Mouse (Mus musculus) thymus, postnatal 0 days (tissue): ENCODE measurements around the gene Mlycd. TPM values are rescaled to one million over a fixed set of nuclear protein-coding genes. Genes with fewer than 3 reads are reported as not detected.

Experiments used
- DNase-seq: peaks from one replicate; pipeline ENCODE4 v3.0.0-alpha.2; 2015; ENCODE audit warnings: low spot score
- polyA plus RNA-seq: library from polyadenylated mRNA; unstranded; fragments of >200 nt; fragmentation: Nextera tagmentation; extraction: Ambion mirVana; gene quantifications from 2 replicates; pipeline ENCODE4 v1.2.1, GENCODE M21; 2015

The Mlycd gene
- polyA plus RNA-seq, 1 experiment from 2014 or later, result 13.4 TPM

DNA sequence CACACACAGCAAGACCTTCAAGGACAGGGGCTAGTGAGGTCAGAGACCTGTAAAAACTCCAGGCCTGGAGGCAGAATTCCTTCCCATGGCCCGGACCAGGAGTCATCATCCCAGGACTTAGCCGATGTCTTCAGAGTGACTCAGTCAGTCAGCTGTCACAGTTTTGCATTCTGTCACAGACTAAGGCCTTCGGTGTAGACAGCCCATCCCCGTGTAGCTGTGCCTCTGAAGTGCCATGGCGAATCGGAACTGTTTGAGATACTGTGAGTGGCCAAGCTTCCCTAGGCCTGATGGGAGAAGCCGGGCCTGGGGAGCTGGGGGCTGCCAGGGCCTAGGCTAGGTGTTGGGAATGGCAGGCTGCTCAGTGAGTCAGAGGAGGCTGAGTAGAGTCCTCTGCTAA is 36.0 kb downstream of the Mlycd start:
- DNase-seq, result no peak

DNA sequence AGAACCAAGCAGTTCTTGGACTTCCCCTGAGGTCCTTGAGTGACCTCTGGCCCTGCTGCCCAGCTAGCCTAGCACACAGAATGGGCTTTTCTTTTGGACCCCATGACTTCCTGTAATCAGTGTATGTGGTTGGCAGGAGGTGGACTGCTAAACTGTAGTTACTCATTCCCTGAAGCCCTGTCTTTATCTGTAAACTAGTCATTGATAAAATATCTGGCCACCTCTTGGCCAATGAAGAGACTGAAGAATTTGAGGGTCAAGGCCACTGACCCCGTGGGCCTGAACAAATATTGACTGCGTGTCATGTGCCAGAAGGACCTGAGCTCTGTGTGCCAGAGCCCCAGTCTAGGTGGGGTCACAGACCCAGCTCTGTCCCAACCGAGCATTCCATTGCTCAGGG is 37.7 kb downstream of the Mlycd start:
- no peak for DNase-seq

- no peak for DNase-seq
Measured at GRCm38 (mm10) chr8:119433582-119434174, 39.0 kb downstream of the Mlycd start, which contains the start of gene Osgin1. TSS of gene Osgin1 (plus strand) at chr8:119434124.

DNA sequence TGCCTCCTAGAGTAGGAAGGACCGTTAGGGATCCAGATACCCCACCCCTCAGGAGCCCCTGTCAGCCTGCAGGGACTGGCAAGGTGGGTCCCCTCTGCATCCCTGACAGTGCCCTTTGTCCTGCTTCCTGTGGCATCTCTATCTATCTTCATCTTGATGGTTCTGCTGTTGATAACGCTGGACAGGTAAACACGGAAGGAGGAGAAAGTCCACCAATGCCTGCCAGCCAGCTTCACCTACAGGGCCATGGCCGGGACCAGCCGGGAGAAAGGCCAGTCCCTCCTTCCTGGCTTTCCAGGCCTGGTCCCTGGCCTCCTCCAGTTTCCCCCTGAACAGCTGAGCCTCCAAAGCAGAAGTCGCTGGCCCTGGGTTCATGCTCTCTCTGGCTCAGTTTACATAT is 39.9 kb downstream of the Mlycd start:
- no peak for DNase-seq

GRCm38 (mm10) chr8:119435527-119435926 is 40.8 kb downstream of the Mlycd start:
- DNase-seq, result no peak

DNA sequence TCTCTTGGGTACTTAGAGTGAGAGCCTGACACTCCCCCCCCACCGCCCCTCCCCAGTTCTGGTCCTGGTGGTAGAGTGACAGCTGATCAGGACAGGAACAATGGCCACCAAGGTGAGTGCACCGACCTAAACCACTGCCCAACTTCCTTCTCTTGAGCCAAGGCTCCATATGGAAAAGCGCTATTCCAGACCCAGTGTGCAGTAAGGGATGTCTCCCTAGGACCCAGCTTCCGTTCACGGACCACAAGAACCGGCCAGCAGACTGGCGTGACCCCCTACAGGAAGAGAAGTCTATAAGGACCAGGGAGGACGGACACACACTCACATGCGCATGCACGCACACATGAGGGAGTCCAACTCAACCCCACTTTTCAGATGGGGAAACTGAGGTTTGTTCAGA is 41.7 kb downstream of the Mlycd start:
- no peak for DNase-seq

DNA sequence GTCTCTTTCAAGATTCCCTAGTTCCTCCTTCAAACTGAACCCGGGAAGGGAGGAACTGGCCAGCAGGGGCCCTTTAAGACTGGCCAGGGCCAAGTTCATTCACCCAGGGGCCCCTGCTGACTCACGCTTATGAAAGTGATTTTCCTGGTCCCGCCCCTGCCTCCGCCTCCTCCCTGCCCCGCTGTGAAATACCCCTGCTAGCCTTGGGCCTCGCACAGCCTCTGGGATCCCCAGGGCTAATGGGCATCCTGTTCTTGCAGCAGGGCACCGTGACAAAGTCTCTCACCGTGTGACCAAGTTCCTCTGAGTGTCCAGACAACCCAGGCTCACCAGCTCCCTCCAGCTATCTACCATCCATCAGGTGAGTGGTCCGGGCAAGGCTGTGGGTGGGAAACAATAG is 42.3 kb downstream of the Mlycd start:
- DNase-seq, result no peak

DNA sequence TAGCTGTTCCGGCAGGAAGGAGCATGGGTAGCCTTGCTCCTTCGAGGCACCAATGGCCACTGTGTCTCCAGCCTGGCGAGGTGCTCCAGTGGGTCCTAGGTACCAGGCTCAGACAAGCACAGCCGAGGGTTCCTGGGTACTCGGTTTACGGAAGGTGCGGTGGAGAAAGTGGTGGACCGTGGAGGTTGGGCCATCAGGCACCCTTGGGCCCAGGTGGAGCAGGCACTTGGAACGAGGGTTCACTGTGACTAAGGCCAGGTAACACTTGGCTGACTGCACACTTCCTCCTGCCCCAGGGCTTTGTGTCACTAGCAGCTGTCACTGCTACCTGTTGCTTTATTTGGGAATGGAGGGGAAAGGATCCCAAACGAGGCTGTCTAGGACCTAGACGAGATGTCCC is 42.8 kb downstream of the Mlycd start:
- DNase-seq, result no peak

DNA sequence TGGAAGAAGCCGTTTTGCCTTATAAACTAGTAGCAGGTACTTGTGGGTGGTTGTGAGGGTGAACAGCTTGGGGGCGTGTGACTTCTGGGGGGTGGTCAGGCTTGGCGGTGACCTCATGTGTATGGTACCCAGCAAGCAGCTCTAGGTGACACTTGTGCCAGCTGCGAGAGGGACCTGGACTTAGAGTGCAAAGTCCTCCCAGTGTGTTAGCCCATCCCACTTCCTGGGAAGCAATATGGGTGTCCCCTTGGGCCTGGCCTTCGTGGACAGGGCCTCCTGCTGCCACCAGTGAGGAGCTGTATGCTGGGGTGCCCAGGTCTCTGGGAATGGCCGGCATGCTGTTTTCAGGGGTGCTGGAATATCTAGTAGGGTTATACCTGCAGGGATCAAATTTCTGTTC is 44.2 kb downstream of the Mlycd start:
- no peak for DNase-seq

DNA sequence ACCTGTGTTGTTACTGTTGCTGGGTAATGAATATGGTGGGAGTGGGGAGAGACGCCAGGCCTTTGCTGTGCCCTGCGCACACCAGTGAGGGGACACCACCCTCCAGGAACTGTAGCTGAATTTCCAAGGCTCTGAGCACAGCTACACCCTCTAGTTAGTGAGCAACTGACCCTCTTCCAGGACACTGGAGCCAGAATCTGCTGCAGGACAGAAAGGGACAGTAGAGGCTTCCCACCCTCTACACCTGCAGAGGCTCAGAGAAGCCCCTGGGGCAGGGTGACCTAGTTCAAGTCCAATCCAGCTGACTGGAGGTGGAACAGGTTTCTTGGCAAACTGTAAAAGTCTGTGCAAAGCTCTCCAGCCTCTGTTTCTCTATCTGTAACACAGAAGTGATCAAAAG is 44.7 kb downstream of the Mlycd start:
- no peak for DNase-seq

DNA sequence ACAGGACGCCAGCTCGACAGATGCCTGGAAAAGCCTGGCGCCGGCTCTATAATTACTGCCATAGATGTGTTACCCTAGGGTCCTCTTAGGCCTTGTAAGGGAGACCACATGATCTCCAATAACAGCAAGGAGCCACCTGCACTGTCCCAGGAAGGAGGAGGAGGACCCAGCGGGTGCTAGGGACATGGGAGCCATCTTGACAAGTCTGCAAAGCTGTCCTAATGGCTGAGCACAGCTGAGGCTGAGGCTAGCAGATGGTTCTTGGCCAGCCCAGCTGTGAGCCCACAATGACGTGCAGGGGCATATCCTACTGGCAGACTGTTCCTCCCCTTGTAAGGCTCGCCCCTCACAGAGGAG is 45.2 kb downstream of the Mlycd start:
- no peak for DNase-seq

GRCm38 (mm10) chr8:119440250-119440951 is 45.7 kb downstream of the Mlycd start:
- DNase-seq, result peak; percentile 50

DNA sequence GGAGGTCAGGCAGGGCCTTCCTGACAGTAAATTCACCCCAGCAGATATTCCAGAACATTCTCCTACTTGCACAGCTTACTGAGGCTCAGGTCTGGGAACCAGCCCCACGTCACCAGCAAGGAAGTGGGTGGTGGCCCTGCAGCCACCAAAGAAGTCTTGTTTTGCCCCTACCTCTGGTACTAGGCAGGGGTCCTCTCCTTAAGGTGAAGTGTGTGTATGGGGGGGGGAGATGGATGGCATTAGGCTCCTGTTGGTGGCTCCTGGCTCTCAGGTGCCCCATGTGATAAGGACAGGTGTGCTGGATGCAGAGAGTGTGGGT is 46.2 kb downstream of the Mlycd start:
- no peak for DNase-seq

DNA sequence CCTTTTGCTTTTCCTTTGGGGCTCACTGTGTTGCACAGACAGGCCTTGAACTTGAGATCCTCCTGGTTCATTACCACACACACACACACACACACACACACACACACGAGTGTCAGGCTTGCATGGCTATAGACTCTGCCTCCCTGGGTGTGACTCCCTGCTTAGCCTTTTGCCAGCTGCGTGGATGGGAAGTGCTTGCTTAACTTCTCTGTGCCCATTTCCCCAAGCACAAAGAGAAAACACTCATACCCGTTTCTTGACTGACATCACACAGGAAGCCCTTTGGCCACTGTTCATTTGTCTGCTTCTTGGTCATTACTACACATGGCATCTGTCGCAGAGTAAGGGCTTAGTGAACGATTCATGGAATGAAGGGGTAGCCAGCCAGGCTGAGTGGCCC is 47.3 kb downstream of the Mlycd start:
- DNase-seq, result no peak

DNA sequence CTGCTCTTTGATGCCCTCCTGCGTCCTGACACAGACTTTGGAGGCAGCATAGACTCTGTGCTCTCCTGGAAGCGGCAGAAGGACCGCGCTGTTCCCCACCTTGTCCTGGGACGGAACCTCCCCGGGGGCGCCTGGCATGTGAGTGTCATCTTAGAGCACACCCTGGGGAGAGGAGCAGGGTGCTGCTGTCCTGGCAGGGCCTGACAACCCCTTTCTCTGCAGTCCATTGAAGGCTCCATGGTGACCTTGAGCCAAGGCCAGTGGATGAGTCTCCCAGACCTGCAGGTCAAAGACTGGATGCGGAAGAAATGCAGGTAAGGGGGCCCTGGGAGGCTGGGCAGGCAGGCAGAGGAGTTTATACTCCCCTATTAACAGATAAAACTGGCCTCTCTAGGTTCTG is 48.3 kb downstream of the Mlycd start:
- no peak for DNase-seq

GRCm38 (mm10) chr8:119446211-119446989 is 51.7 kb downstream of the Mlycd start, which contains the start of gene Necab2:
TSS of gene Necab2 (plus strand) at chr8:119446719.
- DNase-seq, result peak; percentile 73

DNA sequence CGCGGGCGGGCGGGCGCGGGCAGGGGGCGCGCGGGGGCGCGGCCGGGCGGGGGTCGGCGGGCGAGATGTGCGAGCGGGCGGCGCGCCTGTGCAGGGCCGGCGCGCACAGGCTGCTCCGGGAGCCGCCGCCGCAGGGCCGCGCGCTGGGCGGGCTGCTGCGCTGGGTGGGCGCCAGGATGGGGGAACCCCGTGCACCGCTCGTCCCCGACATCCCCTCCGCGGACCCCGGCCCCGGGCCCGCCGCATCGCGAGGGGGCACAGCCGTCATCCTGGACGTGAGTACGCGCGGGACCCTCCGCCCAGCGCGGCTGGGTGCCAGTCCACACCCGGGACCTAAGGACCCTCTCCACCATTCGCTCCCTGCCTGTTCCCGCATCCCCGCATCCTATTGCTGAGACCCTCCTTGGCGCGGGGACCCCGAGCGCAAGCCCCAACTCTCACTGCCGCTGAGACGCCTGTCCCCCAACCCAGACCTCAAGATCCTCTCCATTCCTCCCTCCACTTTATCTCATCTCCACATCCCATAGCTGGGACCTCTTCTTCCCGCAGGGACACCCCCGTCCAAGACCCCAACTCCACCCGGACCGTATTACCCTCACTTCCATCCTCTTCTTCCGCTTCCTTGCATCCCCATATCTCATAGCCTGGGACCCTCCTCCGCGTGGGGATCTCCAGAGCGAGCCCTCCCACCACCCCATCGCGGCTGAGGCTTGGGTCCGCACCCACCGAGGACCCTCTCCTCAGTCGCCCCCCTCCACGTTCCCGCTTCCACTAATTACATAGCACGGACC is 52.5 kb downstream of the Mlycd start:
- DNase-seq, result no peak

GRCm38 (mm10) chr8:119447781-119448170 is 53.1 kb downstream of the Mlycd start:
- no peak for DNase-seq

DNA sequence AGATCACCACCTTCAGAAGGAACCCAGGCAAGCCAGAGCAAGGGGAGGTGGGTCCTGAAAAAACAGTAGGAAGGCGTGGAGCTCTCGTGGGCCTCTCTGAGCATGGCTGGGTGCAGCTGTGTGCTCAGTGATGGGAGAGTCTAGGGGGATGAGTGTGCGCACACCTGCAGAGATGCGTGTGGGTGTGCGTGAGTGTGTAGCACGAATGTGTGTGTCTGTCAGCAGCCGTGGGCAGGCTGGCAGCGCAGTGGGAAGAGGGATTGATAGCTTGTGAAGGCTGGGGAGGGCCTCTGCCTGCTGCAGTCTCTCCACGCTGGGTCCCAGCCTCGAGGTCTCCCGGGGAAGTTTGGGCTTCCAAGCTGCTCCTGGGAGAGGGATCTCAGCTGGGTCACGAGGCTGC is 54.9 kb downstream of the Mlycd start:
- no peak for DNase-seq

GRCm38 (mm10) chr8:119451131-119451530 is 56.5 kb downstream of the Mlycd start:
- DNase-seq, result no peak

DNA sequence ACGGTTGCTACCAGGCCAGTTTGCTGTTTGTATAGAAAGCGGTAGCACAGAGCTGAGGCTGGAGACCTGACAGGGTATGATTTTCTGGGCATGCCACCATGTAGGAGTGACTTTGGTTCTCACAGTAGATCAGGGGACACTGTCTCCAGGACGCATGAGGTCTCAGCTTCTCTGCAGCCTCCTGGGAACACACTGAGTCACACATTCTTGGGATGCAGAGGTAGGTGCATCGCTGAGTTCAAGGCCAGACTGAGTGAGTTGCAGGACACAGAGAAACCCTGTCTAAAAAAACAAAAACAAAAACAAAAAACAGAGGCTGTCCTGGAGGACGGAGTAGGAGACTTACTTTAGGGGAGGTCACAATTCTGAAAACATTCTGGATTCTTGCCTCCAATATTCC is 58.2 kb downstream of the Mlycd start:
- no peak for DNase-seq

GRCm38 (mm10) chr8:119456045-119456444 is 61.4 kb downstream of the Mlycd start:
- DNase-seq, result no peak
